Comparison of ENCODE assay signal across 9 mouse cellular contexts in genomic region chr8:11924165-11924564, GRCm38 (mm10).
DNase-seq lines count a peak whose midpoint lies in the region; ATAC-seq and TF ChIP-seq lines count a peak whose summit lies in the region.
"Had no signal": no experiment of that assay in that cellular context is flagged by ENCODE, and none has a peak within 500 bp of the region (broad histone marks: within the 10 kb centered on the region; RNA-seq: fewer than 3 reads in every experiment).

No protein-coding gene starts in this region.

- H3K9me3 ChIP-seq in intestine, embryonic 14.5 days (ENCODE audit: control insufficient read depth, low read length), result no peaks in the 10 kb centered on the region
- no peaks in the 10 kb centered on the region for H3K9me3 ChIP-seq in intestine, embryonic 15.5 days
- H3K9me3 ChIP-seq in midbrain, postnatal 0 days (ENCODE audit: low read length), result no peaks in the 10 kb centered on the region
- H3K9me3 ChIP-seq: embryonic facial prominence, embryonic 13.5 days had no signal

- H3K4me3 ChIP-seq in intestine, embryonic 14.5 days (ENCODE audit: low read depth, low read length), result no peak overlapping the region
- H3K4me3 ChIP-seq in intestine, embryonic 15.5 days (replicated peaks), result no peak overlapping the region
- H3K4me3 ChIP-seq in midbrain, postnatal 0 days (ENCODE audit: low read depth, low read length), result no peak overlapping the region
- no peak overlapping the region for H3K4me3 ChIP-seq in testis, adult 2 months (ENCODE audit: control insufficient read depth, low read depth, low read length)
- H3K4me3 ChIP-seq: embryonic facial prominence, embryonic 13.5 days had no signal

- H3K9ac ChIP-seq in intestine, embryonic 14.5 days (ENCODE audit: low read length), result no peak overlapping the region
- no peak overlapping the region for H3K9ac ChIP-seq in intestine, embryonic 15.5 days
- no peak overlapping the region for H3K9ac ChIP-seq in midbrain, postnatal 0 days (replicated peaks; ENCODE audit: low read length, poor library complexity, severe bottlenecking)
- H3K9ac ChIP-seq: embryonic facial prominence, embryonic 13.5 days had no signal

- H3K4me1 ChIP-seq in intestine, embryonic 14.5 days (replicated peaks; ENCODE audit: control insufficient read depth, insufficient read depth, low read length), result no peaks in the 10 kb centered on the region
- H3K4me1 ChIP-seq in intestine, embryonic 15.5 days (replicated peaks), result no peaks in the 10 kb centered on the region
- no peaks in the 10 kb centered on the region for H3K4me1 ChIP-seq in midbrain, postnatal 0 days (ENCODE audit: insufficient read depth, low read length)
- peaks cover 3% of the 10 kb centered on the region for H3K4me1 ChIP-seq in testis, adult 2 months (ENCODE audit: control insufficient read depth, insufficient read depth, low read length)
- H3K4me1 ChIP-seq: embryonic facial prominence, embryonic 13.5 days had no signal

- TF ChIP-seq POLR2A in testis, adult 2 months (IDR thresholded peaks at IDR 0.05; ENCODE audit: control insufficient read depth, low read depth, low read length), result no peak

- no peaks in the 10 kb centered on the region for H3K27me3 ChIP-seq in intestine, embryonic 14.5 days (replicated peaks; ENCODE audit: control insufficient read depth, insufficient read depth, low read length)
- 0 out of 2 replicates have a peak, but pooled peaks cover 4% of the 10 kb centered on the region for H3K27me3 ChIP-seq in intestine, embryonic 15.5 days (replicated peaks)
- H3K27me3 ChIP-seq in midbrain, postnatal 0 days (ENCODE audit: insufficient read depth, low read length), result no peaks in the 10 kb centered on the region
- H3K27me3 ChIP-seq in testis, adult 2 months (ENCODE audit: control insufficient read depth, insufficient read depth, low read length), result no peaks in the 10 kb centered on the region

- peak; percentile 64 for TF ChIP-seq CTCF in midbrain, postnatal 0 days (IDR thresholded peaks at IDR 0.05)
- TF ChIP-seq CTCF in testis, adult 2 months (IDR thresholded peaks at IDR 0.05; ENCODE audit: control insufficient read depth, insufficient read depth, insufficient replicate concordance, low read depth, low read length), result peak; percentile 36; the same call in 1 of the 2 replicates

- H3K27ac ChIP-seq in intestine, embryonic 14.5 days (ENCODE audit: low read depth), result no peak overlapping the region
- no peak overlapping the region; the same call in 1 of the 2 replicates for H3K27ac ChIP-seq in intestine, embryonic 15.5 days
- H3K27ac ChIP-seq in midbrain, postnatal 0 days (ENCODE audit: low read depth, low read length), result no peak overlapping the region
- H3K27ac ChIP-seq in testis, adult 2 months (ENCODE audit: control insufficient read depth, insufficient read depth, low read depth, low read length), result no peak overlapping the region
- H3K27ac ChIP-seq: embryonic facial prominence, embryonic 13.5 days had no signal

- WGBS in intestine, embryonic 14.5 days, result 65% methylated on average over 11 of the region's 11 CpGs
- 66% methylated on average over 11 of the region's 11 CpGs for WGBS in intestine, embryonic 15.5 days
- 63% methylated on average over 11 of the region's 11 CpGs for WGBS in midbrain, postnatal 0 days

- H3K4me2 ChIP-seq in intestine, embryonic 14.5 days (ENCODE audit: low read length), result no peak overlapping the region
- H3K4me2 ChIP-seq in intestine, embryonic 15.5 days (replicated peaks), result no peak overlapping the region
- H3K4me2 ChIP-seq in midbrain, postnatal 0 days (ENCODE audit: low read depth, low read length, poor library complexity, severe bottlenecking), result no peak overlapping the region
- H3K4me2 ChIP-seq: embryonic facial prominence, embryonic 13.5 days had no signal

- DNase-seq in intestine, embryonic 14.5 days (ENCODE audit: low spot score), result peak; percentile 71
- DNase-seq in T-cell, adult 2 months (ENCODE audit: low spot score), result peak; percentile 35
- DNase-seq in cerebellum, postnatal 10 days, result peak; percentile 72 to 77
- DNase-seq in heart, adult 8-10 months (ENCODE audit: low spot score), result peak; percentile 63
- peak; percentile 36 for DNase-seq in left cerebral cortex, adult 11 months (ENCODE audit: low spot score)
- peak; percentile 68 for DNase-seq in midbrain, postnatal 0 days (ENCODE audit: low spot score)

- no peak for ATAC-seq in intestine, embryonic 14.5 days (replicated peaks; ENCODE audit: low FRiP score, low TSS enrichment, low read depth)
- ATAC-seq in intestine, embryonic 15.5 days, result no peak
- no peak for ATAC-seq in midbrain, postnatal 0 days (ENCODE audit: low FRiP score)

- H3K36me3 ChIP-seq in intestine, embryonic 14.5 days (ENCODE audit: control insufficient read depth, insufficient read depth, low read length), result no peaks in the 10 kb centered on the region
- no peaks in the 10 kb centered on the region for H3K36me3 ChIP-seq in intestine, embryonic 15.5 days
- H3K36me3 ChIP-seq in midbrain, postnatal 0 days (ENCODE audit: insufficient read depth, low read length), result no peaks in the 10 kb centered on the region
- no peaks in the 10 kb centered on the region for H3K36me3 ChIP-seq in testis, adult 2 months (ENCODE audit: control insufficient read depth, insufficient read depth, low read length)
- H3K36me3 ChIP-seq: embryonic facial prominence, embryonic 13.5 days had no signal
